Mouse (Mus musculus) gastrocnemius, postnatal 14 days (tissue): ENCODE results near the gene Gm4177. TPM values are rescaled to one million over a fixed set of nuclear protein-coding genes. Genes with fewer than 3 reads are reported as not detected.
"Not testable (repeated sequence)": the region's sequence is repeated elsewhere in the genome, so short reads cannot be mapped to it uniquely, and the experiment has no call there.

Experiments
- DNase-seq: peaks from one replicate; pipeline ENCODE4 v3.0.0; 2021; ENCODE audit warnings: mixed read lengths
- intact Hi-C: fragments of 180-260 bp; cut with DNase I; formaldehyde crosslinking; loops from one replicate; pipeline ENCODE4 v1.15.1; 2025; ENCODE audit warnings: low total_unique reads
- long read RNA-seq, 2 experiments: library from polyadenylated mRNA; stranded (forward); transcript quantifications; one replicate each; pipeline ENCODE4 v2.0.0; 2021
- total RNA-seq, 2 experiments: library from RNA; stranded (reverse); gene quantifications; 2 replicates each; pipeline ENCODE4 v1.2.3; 2021

Gene Gm4177
- total RNA-seq, result not detected
- long read RNA-seq, experiment 1, result 0 reads
- long read RNA-seq, experiment 2, result 0 reads

- DNase-seq, intact Hi-C loops: not testable (repeated sequence)
Measured at GRCm38 (mm10) chr7:21796628-21797027, at the start of gene Gm4177. Gene Gm4177 (minus strand): TSS chr7:21796728.

- DNase-seq, intact Hi-C loops: not testable (repeated sequence)
Measured at GRCm38 (mm10) chr7:21844167-21844566, 47.6 kb upstream of the Gm4177 start, which contains the start of gene Gm5725. Gene Gm5725 (minus strand): TSS chr7:21844267.

- DNase-seq, intact Hi-C loops: not testable (repeated sequence)
Measured at GRCm38 (mm10) chr7:21832051-21832450, 35.5 kb upstream of the Gm4177 start, which contains the start of gene Vmn1r135. Gene Vmn1r135 (plus strand): TSS chr7:21832351.

GRCm38 (mm10) chr7:21761375-21761774 is 35.2 kb downstream of the Gm4177 start, which contains the start of gene Gm4175:
Gene Gm4175 (minus strand): TSS chr7:21761475.
- DNase-seq, intact Hi-C loops: not testable (repeated sequence)

Other genes with a start within 250 kb of the Gm4177 start
- not detected for gene Vmn1r132, start 182.6 kb downstream of the Gm4177 start, total RNA-seq
- gene Gm4175, start 35.3 kb downstream of the Gm4177 start, total RNA-seq, result not detected
- not detected for gene Vmn1r135, start 35.6 kb upstream of the Gm4177 start, total RNA-seq
- not detected for gene Gm5725, start 47.5 kb upstream of the Gm4177 start, total RNA-seq
- not detected for gene Gm5891, start 124.6 kb upstream of the Gm4177 start, total RNA-seq
- gene Vmn1r137, start 197.9 kb upstream of the Gm4177 start, total RNA-seq, result not detected
- not detected for gene Vmn1r138, start 232.2 kb upstream of the Gm4177 start, total RNA-seq